Mouse (Mus musculus) thymus, postnatal 0 days (tissue): ENCODE measurements around the gene Hrg. TPM values are rescaled to one million over a fixed set of nuclear protein-coding genes. Genes with fewer than 3 reads are reported as not detected.
"Not testable (repeated sequence)": the region's sequence is repeated elsewhere in the genome, so short reads cannot be mapped to it uniquely, and the experiment has no call there.

ENCODE experiments used
- DNase-seq: peaks from one replicate; pipeline ENCODE4 v3.0.0-alpha.2; 2015; ENCODE audit warnings: low spot score
- polyA plus RNA-seq: library from polyadenylated mRNA; unstranded; fragments of >200 nt; fragmentation: Nextera tagmentation; extraction: Ambion mirVana; gene quantifications from 2 replicates; pipeline ENCODE4 v1.2.1, GENCODE M21; 2015

Gene Hrg
- polyA plus RNA-seq, 1 experiment from 2014 or later = not detected

DNA sequence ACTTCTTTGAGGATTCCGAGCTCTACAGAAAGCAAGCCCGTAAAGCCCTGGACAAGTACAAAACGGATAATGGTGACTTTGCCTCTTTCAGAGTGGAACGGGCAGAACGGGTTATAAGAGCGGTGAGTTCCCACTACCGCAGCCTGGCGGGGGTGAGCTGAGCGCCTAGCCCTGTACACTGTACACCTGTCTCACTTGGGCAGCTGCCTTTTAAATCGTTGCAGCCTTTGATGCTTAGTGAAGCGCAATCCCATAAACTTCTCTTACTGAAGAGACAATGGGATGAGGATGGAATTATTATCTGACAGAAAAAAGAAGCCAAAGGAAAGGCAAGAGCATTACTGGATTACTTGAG, 5.2 kb downstream of the Hrg start:
- no peak for DNase-seq

GRCm38 (mm10) chr16:22961073-22961472, 10.2 kb downstream of the Hrg start:
- DNase-seq = no peak

DNA sequence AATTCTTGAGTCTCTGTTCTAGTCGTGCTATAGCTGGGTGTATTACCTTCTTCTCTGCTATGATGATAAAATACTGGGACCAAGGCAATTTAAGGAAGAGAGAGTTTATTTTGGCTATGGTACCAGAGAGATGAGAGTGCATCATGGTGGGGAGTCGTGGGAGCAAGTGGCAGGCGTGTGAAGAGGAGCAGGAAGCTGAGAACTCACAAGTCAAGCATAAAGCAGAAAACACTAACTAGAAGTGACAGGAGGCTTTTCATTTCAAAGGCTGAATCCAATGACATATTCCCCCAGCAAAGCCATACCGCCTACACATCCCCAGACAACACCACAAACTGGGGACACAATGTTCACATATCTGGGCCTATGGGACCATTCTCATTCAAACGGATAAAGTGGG, 11.4 kb downstream of the Hrg start:
- no peak for DNase-seq

- no peak for DNase-seq
Observed at GRCm38 (mm10) chr16:22963293-22963692, 12.4 kb downstream of the Hrg start.

GRCm38 (mm10) chr16:22967383-22968030, 16.6 kb downstream of the Hrg start:
- no peak for DNase-seq

DNA sequence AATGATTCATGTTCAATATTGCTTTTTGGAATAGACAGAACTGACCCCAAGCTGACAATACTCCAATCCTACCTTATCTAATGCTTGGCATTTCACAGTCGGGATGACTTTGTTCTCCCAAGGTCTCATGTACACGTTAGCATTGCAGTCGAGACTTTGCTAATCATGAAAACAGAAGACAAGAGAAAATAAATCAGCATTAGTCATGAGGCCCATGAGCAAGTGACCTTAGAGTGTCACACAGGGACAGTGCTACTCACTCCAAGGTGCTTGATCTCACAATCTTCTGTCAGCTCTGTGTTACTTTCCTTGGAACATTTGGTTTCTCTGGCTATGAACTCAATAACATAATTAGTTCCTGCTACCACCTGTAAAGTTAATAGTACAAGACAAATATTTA, 46.1 kb downstream of the Hrg start:
- DNase-seq = not testable (repeated sequence)

Other genes starting within 250 kb of the Hrg start
- 0.38 TPM in 1 of 2 replicates, not detected in the other for gene Crygs, start 139.5 kb upstream of the Hrg start, polyA plus RNA-seq
- 21.1 and 21.8 TPM in 2 replicates for gene Tbccd1, start 93.4 kb upstream of the Hrg start, polyA plus RNA-seq
- 93.9 and 101 TPM in 2 replicates for gene Dnajb11, start 93.2 kb upstream of the Hrg start, polyA plus RNA-seq
- gene Ahsg, start 59.8 kb upstream of the Hrg start, polyA plus RNA-seq = 0.55 TPM in 1 of 2 replicates, not detected in the other
- gene Fetub, start 32.7 kb upstream of the Hrg start, polyA plus RNA-seq = 1.4 and 1.5 TPM in 2 replicates
- 0.35 and 0.55 TPM in 2 replicates for gene Kng2, start 78.4 kb downstream of the Hrg start, polyA plus RNA-seq
- 0.17 and 0.76 TPM in 2 replicates for gene Kng1, start 106.8 kb downstream of the Hrg start, polyA plus RNA-seq
- 142 and 150 TPM in 2 replicates for gene Eif4a2, start 156.4 kb downstream of the Hrg start, polyA plus RNA-seq
- gene Rfc4, start 176.7 kb downstream of the Hrg start, polyA plus RNA-seq = 158 and 177 TPM in 2 replicates
- gene Adipoq, start 195.5 kb downstream of the Hrg start, polyA plus RNA-seq = 0.69 and 4.6 TPM in 2 replicates